Mouse (Mus musculus): ENCODE measurements around the gene Tbc1d7. TPM values are rescaled to one million over a fixed set of nuclear protein-coding genes. Genes with fewer than 3 reads are reported as not detected.

Gene Tbc1d7
- polyA plus RNA-seq, 1 experiment from 2014 or later: 22.0 TPM

DNA sequence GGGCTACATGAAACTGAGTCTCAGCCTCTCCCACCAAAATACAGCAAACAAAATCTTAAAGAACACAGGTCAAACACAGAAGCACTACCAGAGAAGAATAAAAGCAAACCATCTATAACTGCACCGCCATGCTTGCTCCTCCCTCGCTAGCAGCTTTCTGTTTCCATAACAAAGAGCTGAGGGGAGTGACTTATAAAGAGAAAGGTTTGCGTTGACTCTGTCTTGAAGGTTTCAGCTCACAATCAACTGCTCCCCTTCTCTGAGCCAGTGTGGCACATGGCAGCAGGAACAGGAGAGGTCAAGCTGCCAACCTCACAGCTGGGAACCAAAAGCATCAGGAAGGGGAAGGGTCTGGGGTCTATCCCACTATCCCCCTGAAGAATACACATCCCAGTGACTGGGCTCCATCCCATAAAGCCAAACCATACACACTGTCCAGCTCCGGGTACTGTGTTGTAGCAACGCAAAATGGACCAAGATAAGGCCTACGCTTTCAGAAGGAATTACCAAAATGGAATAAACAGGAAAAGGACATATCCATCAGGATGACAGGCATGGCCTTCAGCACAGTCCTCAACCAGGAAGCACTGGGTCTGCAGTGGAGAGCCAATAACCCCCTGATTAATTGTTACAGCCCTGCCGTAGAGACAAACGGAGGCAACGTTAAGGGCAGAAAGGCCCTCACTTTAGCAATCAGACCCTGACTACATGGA lies 44.8 kb upstream of the Tbc1d7 start:
- H3K4me1 ChIP-seq (replicated peaks; ENCODE audit: control insufficient read depth, insufficient read depth, low read length): no peaks in the 10 kb centered on the region; the same call in 1 of the 2 replicates
- no peak overlapping the region for H3K4me2 ChIP-seq (replicated peaks; ENCODE audit: low read depth)
- H3K27me3 ChIP-seq (replicated peaks; ENCODE audit: control insufficient read depth, insufficient read depth, low read length): no peaks in the 10 kb centered on the region
- TF ChIP-seq CTCF (IDR thresholded peaks at IDR 0.05; ENCODE audit: low read depth): no peak
- WGBS: 70% methylated on average over 9 of the region's 9 CpGs
- no peak for ATAC-seq
- H3K4me3 ChIP-seq (ENCODE audit: low read depth, low read length): no peak overlapping the region
- no peak overlapping the region for H3K27ac ChIP-seq (ENCODE audit: low read depth, low read length)
- no peaks in the 10 kb centered on the region for H3K9me3 ChIP-seq (ENCODE audit: control insufficient read depth)
- no peak overlapping the region for H3K9ac ChIP-seq (ENCODE audit: low read depth, low read length)
- H3K36me3 ChIP-seq (ENCODE audit: control insufficient read depth, insufficient read depth): no peaks in the 10 kb centered on the region

GRCm38 (mm10) chr13:43215144-43215993 lies 44.1 kb upstream of the Tbc1d7 start:
- ATAC-seq: no peak
- H3K9ac ChIP-seq (ENCODE audit: low read depth, low read length): no peak overlapping the region
- 19% methylated on average over 19 of the region's 19 CpGs for WGBS

DNA sequence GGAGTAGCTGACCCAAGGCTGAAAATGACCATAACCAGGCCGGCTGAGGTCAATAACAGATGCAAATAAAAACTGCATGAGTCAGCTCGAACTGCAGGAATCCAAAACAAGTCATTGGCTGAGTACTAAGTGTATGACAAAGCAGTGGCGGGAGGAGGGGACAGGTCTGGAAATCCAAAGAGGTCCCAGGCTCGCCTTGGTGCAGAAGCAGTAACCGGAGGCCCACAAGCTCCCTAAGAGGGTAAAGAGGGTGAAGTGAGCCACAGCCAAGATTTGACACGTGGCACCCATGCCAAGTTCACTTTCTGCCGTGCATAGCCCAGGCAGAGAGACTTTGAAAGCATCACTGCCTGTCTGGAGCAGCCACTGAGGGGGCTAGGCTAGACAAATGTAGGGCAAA lies 41.0 kb upstream of the Tbc1d7 start:
- TF ChIP-seq CTCF (IDR thresholded peaks at IDR 0.05; ENCODE audit: low read depth): no peak
- Histone ChIP-seq H3K4me2 (replicated peaks; ENCODE audit: low read depth) (no peak overlapping the region), H3K9ac (ENCODE audit: low read depth, low read length) (no peak overlapping the region), H3K4me1 (replicated peaks; ENCODE audit: control insufficient read depth, insufficient read depth, low read length) (no peaks in the 10 kb centered on the region; the same call in 1 of the 2 replicates), H3K27ac (ENCODE audit: low read depth, low read length) (no peak overlapping the region), H3K9me3 (ENCODE audit: control insufficient read depth) (no peaks in the 10 kb centered on the region), H3K27me3 (replicated peaks; ENCODE audit: control insufficient read depth, insufficient read depth, low read length) (no peaks in the 10 kb centered on the region), H3K36me3 (ENCODE audit: control insufficient read depth, insufficient read depth) (no peaks in the 10 kb centered on the region), H3K4me3 (ENCODE audit: low read depth, low read length) (no peak overlapping the region)
- no peak for ATAC-seq
- WGBS: 47% methylated on average over 7 of the region's 7 CpGs

More at GRCm38 (mm10) chr13:43215144-43215993, 44.1 kb upstream of the Tbc1d7 start:
- Histone ChIP-seq H3K4me1 (replicated peaks; ENCODE audit: control insufficient read depth, insufficient read depth, low read length) (no peaks in the 10 kb centered on the region; the same call in 1 of the 2 replicates), H3K9me3 (ENCODE audit: control insufficient read depth) (no peaks in the 10 kb centered on the region), H3K27me3 (replicated peaks; ENCODE audit: control insufficient read depth, insufficient read depth, low read length) (no peaks in the 10 kb centered on the region), H3K36me3 (ENCODE audit: control insufficient read depth, insufficient read depth) (no peaks in the 10 kb centered on the region), H3K4me2 (replicated peaks; ENCODE audit: low read depth) (no peak overlapping the region), H3K27ac (ENCODE audit: low read depth, low read length) (no peak overlapping the region), H3K4me3 (ENCODE audit: low read depth, low read length) (no peak overlapping the region)
- no peak for TF ChIP-seq CTCF (IDR thresholded peaks at IDR 0.05; ENCODE audit: low read depth)

GRCm38 (mm10) chr13:43210956-43211355 lies 39.7 kb upstream of the Tbc1d7 start:
- no peak for TF ChIP-seq CTCF (IDR thresholded peaks at IDR 0.05; ENCODE audit: low read depth)
- H3K36me3 ChIP-seq (ENCODE audit: control insufficient read depth, insufficient read depth): no peaks in the 10 kb centered on the region
- H3K9ac ChIP-seq (ENCODE audit: low read depth, low read length): no peak overlapping the region
- 75% methylated on average over 5 of the region's 5 CpGs for WGBS
- no peak for ATAC-seq
- H3K4me2 ChIP-seq (replicated peaks; ENCODE audit: low read depth): no peak overlapping the region
- no peak overlapping the region for H3K27ac ChIP-seq (ENCODE audit: low read depth, low read length)
- no peaks in the 10 kb centered on the region; the same call in 1 of the 2 replicates for H3K4me1 ChIP-seq (replicated peaks; ENCODE audit: control insufficient read depth, insufficient read depth, low read length)
- H3K4me3 ChIP-seq (ENCODE audit: low read depth, low read length): no peak overlapping the region
- H3K27me3 ChIP-seq (replicated peaks; ENCODE audit: control insufficient read depth, insufficient read depth, low read length): no peaks in the 10 kb centered on the region
- no peaks in the 10 kb centered on the region for H3K9me3 ChIP-seq (ENCODE audit: control insufficient read depth)

- H3K4me1 ChIP-seq (replicated peaks; ENCODE audit: control insufficient read depth, insufficient read depth, low read length): no peaks in the 10 kb centered on the region
- H3K4me3 ChIP-seq (ENCODE audit: low read depth, low read length): no peak overlapping the region
- no peaks in the 10 kb centered on the region for H3K36me3 ChIP-seq (ENCODE audit: control insufficient read depth, insufficient read depth)
- no peak overlapping the region for H3K27ac ChIP-seq (ENCODE audit: low read depth, low read length)
- no peaks in the 10 kb centered on the region for H3K9me3 ChIP-seq (ENCODE audit: control insufficient read depth)
- WGBS: 79% methylated on average over 5 of the region's 5 CpGs
- no peak overlapping the region for H3K4me2 ChIP-seq (replicated peaks; ENCODE audit: low read depth)
- no peak for ATAC-seq
- no peak for TF ChIP-seq CTCF (IDR thresholded peaks at IDR 0.05; ENCODE audit: low read depth)
- H3K27me3 ChIP-seq (replicated peaks; ENCODE audit: control insufficient read depth, insufficient read depth, low read length): no peaks in the 10 kb centered on the region
- H3K9ac ChIP-seq (ENCODE audit: low read depth, low read length): no peak overlapping the region
Observed at GRCm38 (mm10) chr13:43209560-43209959, 38.3 kb upstream of the Tbc1d7 start.

GRCm38 (mm10) chr13:43208914-43209439 lies 37.7 kb upstream of the Tbc1d7 start:
- Histone ChIP-seq H3K4me2 (replicated peaks; ENCODE audit: low read depth) (no peak overlapping the region), H3K9me3 (ENCODE audit: control insufficient read depth) (no peaks in the 10 kb centered on the region), H3K4me1 (replicated peaks; ENCODE audit: control insufficient read depth, insufficient read depth, low read length) (no peaks in the 10 kb centered on the region), H3K4me3 (ENCODE audit: low read depth, low read length) (no peak overlapping the region), H3K27me3 (replicated peaks; ENCODE audit: control insufficient read depth, insufficient read depth, low read length) (no peaks in the 10 kb centered on the region), H3K9ac (ENCODE audit: low read depth, low read length) (no peak overlapping the region), H3K36me3 (ENCODE audit: control insufficient read depth, insufficient read depth) (no peaks in the 10 kb centered on the region), H3K27ac (ENCODE audit: low read depth, low read length) (no peak overlapping the region)
- TF ChIP-seq CTCF (IDR thresholded peaks at IDR 0.05; ENCODE audit: low read depth): no peak
- WGBS: 43% methylated on average over 16 of the region's 16 CpGs
- no peak for ATAC-seq
